Mouse (Mus musculus) c-Kit-negative CD71-positive TER-119-positive erythroid progenitor cells, embryonic 14.5 days (primary cell): ENCODE measurements around the gene Adam4.
"Not testable (repeated sequence)": the region's sequence is repeated elsewhere in the genome, so short reads cannot be mapped to it uniquely, and the experiment has no call there.

ENCODE experiments used
- DNase-seq: peaks from one replicate; pipeline ENCODE4 v3.0.0-alpha.2; 2013; ENCODE audit warnings: low read depth, low spot score

Gene Adam4

GRCm38 (mm10) chr12:81421846-81422245 lies at the start of gene Adam4:
TSS of gene Adam4 (minus strand) at chr12:81421946.
- no peak for DNase-seq

- DNase-seq, result not testable (repeated sequence)
Observed at GRCm38 (mm10) chr12:81459051-81459450, 37.3 kb upstream of the Adam4 start.

GRCm38 (mm10) chr12:81438985-81439384 lies 17.2 kb upstream of the Adam4 start:
- not testable (repeated sequence) for DNase-seq

- DNase-seq, result not testable (repeated sequence)
Observed at GRCm38 (mm10) chr12:81434778-81435177, 13.0 kb upstream of the Adam4 start.

- no peak for DNase-seq
Observed at GRCm38 (mm10) chr12:81413211-81413610, 8.5 kb downstream of the Adam4 start.

GRCm38 (mm10) chr12:81408966-81409365 lies 12.8 kb downstream of the Adam4 start:
- DNase-seq, result no peak

GRCm38 (mm10) chr12:81402187-81402586 lies 19.6 kb downstream of the Adam4 start:
- DNase-seq, result no peak

- not testable (repeated sequence) for DNase-seq
Observed at GRCm38 (mm10) chr12:81379364-81379763, 42.4 kb downstream of the Adam4 start, which contains the start of gene Gm4787. TSS of gene Gm4787 (minus strand) at chr12:81379464.
